Mouse (Mus musculus) R1 (cell line): ENCODE data around the gene Pnkd.

ENCODE experiments used
- DNase-seq: peaks from one replicate; pipeline ENCODE4 v3.0.0-alpha.2; 2018; ENCODE audit warnings: low read depth, low spot score

Pnkd gene

GRCm38 (mm10) chr1:74357531-74357930, 72.8 kb downstream of the Pnkd start:
- DNase-seq = peak; percentile 68

- DNase-seq = no peak
Observed at GRCm38 (mm10) chr1:74359952-74360517, 75.3 kb downstream of the Pnkd start.

DNA sequence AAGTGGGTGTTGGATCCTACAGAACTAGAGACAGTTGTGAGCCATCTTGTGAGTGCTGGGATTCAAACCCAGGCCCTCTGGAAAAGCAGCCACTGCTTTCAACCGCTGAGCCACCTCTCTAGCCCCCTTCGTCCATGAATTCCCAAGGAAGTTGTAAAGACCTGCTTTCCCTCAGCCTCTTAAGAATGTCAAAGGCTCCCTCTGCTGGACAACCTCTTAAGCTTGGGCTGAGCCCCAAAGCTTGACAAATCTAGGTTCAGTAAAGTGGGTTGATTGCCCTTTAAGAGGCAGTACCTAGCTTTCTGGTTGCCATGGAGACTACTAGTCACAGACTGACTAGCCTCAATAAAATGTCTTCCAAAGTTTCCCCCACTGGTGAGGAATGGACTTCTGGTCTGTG, 77.1 kb downstream of the Pnkd start, which contains the start of gene Catip:
TSS of gene Catip (plus strand) at position 297 of the 400 bp plus-strand sequence.
- peak; percentile 98 for DNase-seq

- no peak for DNase-seq
Observed at GRCm38 (mm10) chr1:74362325-74363229, 77.8 kb downstream of the Pnkd start.

DNA sequence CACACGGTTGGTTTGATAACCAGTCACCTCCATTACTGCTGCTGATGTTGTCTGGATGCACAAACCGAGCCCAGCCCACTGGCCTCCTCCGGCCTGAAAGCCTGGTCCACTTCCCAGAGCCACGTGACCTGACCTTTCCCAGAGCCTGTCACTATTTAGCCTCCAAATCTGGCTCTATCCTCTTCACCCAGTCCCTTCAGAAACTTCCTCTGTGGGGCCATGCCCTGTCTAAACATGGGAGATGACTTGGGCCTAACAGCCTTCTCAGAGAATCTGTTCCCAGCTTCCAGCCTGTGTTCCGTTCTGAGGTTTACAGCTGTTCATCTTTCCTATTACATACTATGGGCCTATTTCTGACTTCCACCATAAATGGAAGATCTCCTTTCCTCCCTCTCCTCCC, 78.7 kb downstream of the Pnkd start:
- DNase-seq = no peak

DNA sequence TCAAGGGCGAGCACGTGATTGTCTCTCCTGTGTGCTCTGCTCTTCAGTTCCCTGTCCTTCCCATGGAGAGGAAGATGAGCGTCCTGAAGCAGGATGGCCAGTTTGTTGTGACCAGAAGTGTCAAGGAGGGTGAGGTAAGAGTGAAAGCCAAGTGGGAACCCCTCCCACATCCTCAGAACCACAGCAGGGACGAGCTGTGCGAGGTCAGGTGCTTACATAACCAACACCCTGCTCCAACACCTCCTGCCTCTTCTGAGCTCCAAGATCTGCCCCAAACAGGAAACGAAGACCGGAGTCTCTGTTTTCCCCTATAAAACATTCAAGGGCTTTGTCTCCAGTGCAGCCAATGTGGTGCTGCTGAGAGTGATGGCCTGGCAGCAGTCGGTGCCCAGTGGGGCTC, 79.5 kb downstream of the Pnkd start:
- DNase-seq = no peak

DNA sequence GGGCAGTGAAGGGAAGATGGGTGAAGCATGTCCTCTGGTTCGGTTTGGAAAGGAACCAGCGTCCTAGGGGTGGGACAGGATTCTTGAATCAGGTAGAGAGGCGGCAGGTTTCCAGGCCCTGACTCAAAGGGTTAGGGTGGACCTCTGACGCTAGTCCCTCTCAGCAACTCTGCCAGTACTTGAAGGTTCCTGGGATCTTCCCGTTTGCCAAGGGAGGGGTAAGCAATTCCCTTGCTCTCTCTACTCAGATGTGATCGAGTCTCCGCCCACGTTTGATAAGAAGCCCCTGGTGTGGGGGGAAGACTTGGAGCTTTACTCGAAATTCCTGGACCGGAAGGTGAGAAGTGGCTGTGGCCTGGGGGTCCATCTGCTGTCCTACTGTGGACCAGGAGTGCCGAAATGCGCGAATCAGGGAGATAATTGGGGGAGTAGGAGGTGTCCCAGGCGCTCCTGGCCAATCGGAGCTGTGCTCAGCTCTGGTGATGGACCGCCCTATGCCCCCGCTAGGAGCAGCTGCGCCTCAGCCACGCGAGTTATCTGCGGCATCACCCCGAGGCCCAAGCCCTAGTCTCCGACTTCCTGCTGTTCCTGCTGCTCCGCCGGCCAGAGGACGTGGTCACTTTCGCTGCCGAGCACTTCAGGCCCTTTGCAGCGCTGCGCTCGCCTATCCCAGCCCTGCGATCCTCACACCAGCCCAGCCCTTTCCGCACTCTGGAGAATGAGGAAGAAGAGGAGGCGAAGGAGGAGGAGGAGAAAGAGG, 83.3 kb downstream of the Pnkd start:
- peak; percentile 53 for DNase-seq

DNA sequence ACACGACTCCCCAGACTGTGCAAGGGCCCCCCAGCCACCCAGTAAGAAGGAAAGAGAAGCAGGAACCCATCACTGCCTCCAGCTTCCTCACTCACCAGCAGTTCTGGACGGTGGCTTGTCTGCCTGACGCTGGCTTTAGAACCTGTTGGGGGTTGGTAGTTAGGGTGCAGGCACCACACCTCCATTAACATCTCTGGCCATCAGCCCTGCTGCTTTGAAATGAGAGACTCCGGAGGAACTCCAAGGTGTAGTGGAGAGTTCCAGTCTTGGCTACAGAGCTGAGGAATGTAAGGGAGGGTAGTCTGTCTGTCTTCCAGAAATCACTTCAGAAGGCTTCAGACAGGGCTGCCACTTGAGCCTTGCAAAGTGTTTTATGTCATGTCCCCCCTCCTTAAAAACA, 85.3 kb downstream of the Pnkd start:
- no peak for DNase-seq

DNA sequence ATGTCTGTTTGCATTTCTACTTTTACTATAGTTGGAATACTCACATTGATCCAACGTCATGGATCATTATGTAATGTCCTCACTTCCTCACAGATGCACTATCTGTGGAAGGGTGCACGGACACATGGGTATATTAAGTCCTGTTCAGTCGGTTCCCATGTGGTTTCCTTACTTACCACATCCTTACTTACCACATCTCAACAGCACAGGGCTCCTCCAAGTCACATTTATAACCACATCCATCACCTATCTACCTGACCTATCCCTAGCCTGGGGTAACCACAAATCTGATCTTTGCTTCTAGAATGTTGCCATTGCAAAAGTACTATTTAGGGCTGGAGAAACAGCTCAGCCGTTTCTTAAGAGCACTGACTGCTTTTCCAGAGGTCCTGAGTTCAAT, 88.6 kb downstream of the Pnkd start:
- DNase-seq = no peak

GRCm38 (mm10) chr1:74374980-74375379, 90.2 kb downstream of the Pnkd start, which contains the start of gene Slc11a1:
Gene Slc11a1, plus strand, starts transcription at chr1:74375195.
- no peak for DNase-seq

DNA sequence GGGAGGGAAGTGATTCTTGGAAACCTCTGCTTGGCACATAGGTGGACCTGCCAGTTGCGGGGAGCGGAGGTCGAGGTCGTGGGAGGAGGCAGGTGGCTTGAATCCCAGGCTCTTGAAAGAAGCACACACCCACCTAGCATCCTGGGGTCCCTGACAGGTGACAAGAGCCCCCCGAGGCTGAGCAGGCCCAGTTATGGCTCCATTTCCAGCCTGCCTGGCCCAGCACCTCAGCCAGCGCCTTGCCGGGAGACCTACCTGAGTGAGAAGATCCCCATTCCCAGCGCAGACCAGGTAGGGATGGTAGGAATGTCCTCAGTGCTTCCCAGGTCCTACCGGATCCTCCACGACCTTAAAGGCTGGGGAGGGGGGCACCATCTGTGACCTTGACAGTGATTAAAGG, 90.8 kb downstream of the Pnkd start:
- DNase-seq = no peak

DNA sequence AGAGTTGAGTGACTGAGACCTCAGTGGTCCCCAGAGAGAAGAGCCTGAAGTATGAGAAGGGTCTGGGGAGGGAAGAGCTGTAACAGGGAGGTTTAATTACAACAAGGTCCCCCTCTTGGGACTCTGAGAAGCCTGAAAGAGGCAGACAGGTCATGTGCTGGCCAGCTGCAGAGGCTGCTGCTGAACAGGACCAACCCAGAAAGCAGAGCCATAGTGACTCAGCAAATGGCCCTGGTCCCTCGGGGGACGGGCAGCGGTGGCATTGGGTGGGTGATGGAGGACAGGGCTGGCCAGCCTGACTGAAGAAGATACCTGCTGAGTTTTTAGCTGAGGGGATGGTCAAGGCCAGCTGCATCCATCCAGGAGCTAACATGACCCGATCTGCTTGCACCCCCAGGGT, 91.7 kb downstream of the Pnkd start:
- no peak for DNase-seq

DNA sequence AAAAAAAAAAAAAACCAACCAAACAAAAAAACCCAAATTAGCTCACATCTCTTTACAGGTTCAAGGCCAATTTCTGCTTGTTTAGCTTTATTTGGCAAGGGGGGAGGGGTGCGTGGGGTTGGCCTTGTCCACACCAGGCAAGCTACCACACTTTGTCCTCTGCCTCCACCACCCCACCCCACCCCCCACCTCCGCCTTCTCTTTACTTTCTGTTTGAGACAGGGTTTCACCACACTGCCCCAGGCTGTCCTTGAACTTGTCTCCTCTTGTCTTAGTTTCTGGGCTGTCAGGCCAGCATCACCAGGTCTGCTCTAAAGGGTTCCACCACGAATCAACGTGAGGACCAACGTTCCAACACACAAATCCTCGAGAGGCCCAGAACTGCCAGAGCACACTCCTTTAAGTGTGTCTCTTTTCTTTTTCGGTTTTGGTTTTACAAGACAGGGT, 94.4 kb downstream of the Pnkd start:
- DNase-seq = no peak

DNA sequence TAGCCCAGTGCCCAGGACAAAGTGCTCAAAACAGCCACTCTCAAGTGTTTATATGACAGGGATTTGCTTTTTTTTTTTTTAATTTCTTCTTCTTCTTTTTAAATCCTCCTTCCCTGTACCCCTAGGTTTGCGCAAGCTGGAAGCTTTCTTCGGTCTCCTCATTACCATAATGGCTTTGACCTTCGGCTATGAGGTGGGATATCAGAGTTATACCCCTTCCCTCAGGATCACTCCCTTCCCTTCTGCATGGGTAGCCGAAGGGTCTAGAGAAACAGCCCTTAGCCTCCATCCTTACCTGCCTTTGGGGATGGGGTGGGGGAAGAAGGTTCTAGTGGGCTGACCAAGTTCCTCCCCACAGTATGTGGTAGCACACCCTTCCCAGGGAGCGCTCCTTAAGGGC, 95.8 kb downstream of the Pnkd start:
- no peak for DNase-seq

DNA sequence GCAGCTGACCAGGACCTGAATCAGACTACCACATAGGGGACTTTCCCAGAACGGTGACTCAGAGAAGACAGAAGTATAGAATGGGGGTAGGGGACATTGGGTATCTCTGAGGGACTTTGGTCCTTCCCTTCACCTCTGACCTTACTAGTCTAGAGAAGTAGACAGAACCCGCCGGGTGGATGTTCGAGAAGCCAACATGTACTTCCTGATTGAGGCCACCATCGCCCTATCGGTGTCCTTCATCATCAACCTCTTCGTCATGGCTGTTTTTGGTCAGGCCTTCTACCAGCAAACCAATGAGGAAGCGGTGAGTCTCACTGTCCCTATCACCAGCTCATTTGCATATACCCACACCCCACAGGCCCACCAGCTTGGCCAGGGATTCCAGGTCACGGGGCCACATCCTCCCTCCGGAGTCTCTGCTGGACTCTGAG, 96.9 kb downstream of the Pnkd start:
- no peak for DNase-seq

- DNase-seq = peak; percentile 56
Observed at GRCm38 (mm10) chr1:74383385-74383784, 98.7 kb downstream of the Pnkd start.

DNA sequence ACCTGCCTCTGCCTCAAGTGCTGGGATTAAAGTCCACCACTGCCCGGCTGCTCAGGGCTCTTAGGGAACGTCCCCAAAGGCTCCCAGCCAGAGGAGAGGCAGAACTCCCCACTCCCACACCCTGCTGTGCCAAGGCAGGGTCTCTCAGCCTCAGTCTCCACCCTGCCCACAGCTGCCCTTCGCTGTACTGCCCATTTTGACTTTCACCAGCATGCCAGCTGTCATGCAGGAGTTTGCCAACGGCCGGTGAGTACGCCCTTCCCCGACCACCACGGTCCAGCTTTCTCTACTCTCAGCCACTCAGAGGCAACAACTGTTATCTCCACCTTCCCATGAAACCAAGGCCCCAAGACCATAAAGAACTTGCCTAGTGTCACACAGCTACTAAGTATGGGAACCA, 99.8 kb downstream of the Pnkd start:
- no peak for DNase-seq

- DNase-seq = no peak
Observed at GRCm38 (mm10) chr1:74385064-74385463, 100.3 kb downstream of the Pnkd start.

- DNase-seq = no peak
Observed at GRCm38 (mm10) chr1:74385531-74385930, 100.8 kb downstream of the Pnkd start.

DNA sequence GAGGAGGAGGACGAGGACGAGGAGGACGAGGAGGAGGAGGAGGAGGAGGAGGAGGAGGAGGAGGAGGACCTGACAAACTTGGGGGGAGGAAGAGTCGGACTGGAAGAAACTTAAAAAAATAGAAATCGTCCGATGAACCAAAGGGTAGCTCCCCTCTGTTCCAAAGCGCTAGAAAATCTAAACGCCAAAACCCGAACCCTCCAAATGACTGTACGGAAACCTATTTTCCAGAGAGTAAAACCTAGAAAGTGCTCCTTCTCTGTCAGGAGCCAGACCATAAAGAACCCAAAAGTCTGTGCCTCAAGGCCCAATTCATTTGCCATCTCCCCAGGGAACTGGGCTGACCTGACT, 101.6 kb downstream of the Pnkd start:
- no peak for DNase-seq

GRCm38 (mm10) chr1:74386714-74387385, 102.1 kb downstream of the Pnkd start:
- DNase-seq = peak; percentile 99
